Mouse (Mus musculus): ENCODE measurements around the gene Steap2.
"Not testable (repeated sequence)": the region's sequence is repeated elsewhere in the genome, so short reads cannot be mapped to it uniquely, and the experiment has no call there.

Steap2 gene

DNA sequence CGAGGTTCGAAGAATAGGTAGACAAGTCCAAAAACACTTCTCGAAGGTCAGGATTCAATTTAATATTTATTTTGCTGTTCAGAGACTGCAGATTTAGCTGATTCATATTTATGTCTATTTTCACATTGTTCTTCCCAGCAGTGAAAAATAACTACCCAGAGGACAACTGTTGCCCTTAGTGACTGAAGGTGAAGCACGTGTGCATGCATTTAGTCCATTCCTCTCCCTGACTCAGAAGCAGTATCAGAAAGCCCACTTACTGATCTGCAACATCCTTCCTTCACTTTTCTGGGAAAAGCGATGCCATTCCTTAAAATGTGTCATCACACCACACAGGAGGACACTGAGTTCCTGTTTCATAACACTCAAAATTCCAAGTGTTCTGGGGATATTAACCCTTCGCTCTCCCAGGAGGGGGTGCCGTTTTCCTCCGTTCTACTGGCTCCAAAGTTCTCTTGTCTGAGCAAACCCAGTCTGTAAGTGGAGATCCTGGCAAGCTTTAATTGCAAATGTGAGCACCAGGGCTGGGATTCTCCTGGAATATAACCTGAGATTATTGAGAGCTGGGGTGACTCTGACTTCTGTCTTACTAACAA is 5.3 kb downstream of the Steap2 start:
- Histone ChIP-seq H3K27me3 (ENCODE audit: control insufficient read depth, insufficient read depth, low read length, poor library complexity, severe bottlenecking) (no peaks in the 10 kb centered on the region), H3K36me3 (ENCODE audit: control insufficient read depth, insufficient read depth, low read length, poor library complexity, severe bottlenecking) (no peaks in the 10 kb centered on the region)
- DNase-seq (ENCODE audit: low read depth, low spot score), result no peak

DNA sequence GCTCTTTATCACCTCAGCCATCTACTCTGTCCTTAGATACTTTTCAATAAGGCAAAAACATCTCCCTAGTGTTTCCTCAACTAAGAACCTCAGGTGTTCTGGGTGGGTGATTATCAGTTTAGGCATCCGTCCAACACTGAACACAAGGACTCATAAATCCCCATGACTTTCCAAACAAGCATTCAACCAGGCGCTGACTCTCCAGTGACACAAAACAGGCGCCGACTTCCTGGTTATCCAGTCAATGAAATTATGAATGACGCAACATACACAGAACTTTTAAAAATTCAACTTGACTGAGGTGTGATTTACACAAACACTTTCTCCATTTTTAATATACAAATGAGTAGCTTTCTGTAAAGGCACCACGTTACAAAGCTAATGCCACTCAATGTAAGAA is 6.2 kb downstream of the Steap2 start:
- DNase-seq (ENCODE audit: low read depth, low spot score), result no peak
- Histone ChIP-seq H3K36me3 (ENCODE audit: control insufficient read depth, insufficient read depth, low read length, poor library complexity, severe bottlenecking) (no peaks in the 10 kb centered on the region), H3K27me3 (ENCODE audit: control insufficient read depth, insufficient read depth, low read length, poor library complexity, severe bottlenecking) (no peaks in the 10 kb centered on the region)

DNA sequence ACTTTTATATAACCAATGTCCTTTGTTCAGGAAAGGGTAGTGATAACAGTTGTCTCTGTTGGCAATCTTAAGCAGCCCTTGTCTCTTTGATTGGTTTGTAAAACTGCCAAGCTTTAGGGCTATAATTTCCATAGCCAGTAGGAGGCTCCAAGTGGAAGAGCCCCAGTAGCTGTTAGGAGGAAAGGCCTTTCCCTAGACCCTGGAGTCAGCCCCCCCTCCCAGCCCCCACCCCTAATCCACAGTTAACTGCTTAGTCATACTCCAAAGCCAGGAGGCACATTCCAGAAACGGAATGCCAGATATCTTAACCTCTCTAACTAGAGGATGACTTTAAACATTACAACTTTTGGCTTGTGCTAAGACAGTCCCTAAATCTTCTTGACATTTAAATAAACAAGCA is 7.4 kb downstream of the Steap2 start:
- no peak for DNase-seq (ENCODE audit: low read depth, low spot score)
- Histone ChIP-seq H3K36me3 (ENCODE audit: control insufficient read depth, insufficient read depth, low read length, poor library complexity, severe bottlenecking) (no peaks in the 10 kb centered on the region), H3K27me3 (ENCODE audit: control insufficient read depth, insufficient read depth, low read length, poor library complexity, severe bottlenecking) (no peaks in the 10 kb centered on the region)

DNA sequence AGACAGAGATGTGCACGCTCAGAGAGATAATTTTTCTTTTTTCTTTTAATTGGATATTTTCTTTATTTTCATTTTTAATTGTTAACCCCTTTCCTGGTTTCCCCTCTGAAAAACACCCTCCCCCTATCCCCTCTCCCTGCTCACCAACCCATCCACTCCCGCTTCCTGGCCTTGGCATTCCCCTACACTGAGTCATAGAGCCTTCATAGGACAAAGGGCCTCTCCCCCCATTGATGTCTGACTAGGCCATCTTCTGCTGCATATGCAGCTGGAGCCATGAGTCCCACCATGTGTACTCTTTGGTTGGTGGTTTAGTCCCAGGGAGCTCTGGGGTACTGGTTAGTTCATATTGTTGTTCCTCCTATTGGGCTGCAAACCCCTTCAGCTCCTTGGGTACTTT is 9.4 kb downstream of the Steap2 start:
- DNase-seq (ENCODE audit: low read depth, low spot score); H3K36me3 ChIP-seq (ENCODE audit: control insufficient read depth, insufficient read depth, low read length, poor library complexity, severe bottlenecking); H3K27me3 ChIP-seq (ENCODE audit: control insufficient read depth, insufficient read depth, low read length, poor library complexity, severe bottlenecking): not testable (repeated sequence)

DNA sequence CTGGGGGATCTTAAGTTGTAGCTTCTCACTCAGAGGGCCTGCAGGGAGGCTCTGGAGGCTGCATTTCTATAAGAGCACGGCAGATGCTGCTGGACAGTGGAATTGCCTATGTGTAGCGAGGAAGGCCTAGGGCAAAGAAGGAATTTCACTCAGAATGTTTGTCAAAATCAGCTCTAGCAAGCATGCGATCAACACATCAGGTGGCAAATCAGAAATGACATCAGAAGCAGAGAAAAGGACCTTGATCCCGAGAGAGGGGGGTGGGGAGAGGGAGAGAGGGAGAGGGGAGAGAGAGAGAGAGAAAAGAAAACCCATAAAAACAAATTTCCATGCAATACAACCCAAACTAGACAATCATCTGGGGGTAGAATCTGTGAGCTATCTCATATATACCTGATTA is 11.1 kb downstream of the Steap2 start:
- no peaks in the 10 kb centered on the region for H3K27me3 ChIP-seq (ENCODE audit: control insufficient read depth, insufficient read depth, low read length, poor library complexity, severe bottlenecking)
- no peak for DNase-seq (ENCODE audit: low read depth, low spot score)

DNA sequence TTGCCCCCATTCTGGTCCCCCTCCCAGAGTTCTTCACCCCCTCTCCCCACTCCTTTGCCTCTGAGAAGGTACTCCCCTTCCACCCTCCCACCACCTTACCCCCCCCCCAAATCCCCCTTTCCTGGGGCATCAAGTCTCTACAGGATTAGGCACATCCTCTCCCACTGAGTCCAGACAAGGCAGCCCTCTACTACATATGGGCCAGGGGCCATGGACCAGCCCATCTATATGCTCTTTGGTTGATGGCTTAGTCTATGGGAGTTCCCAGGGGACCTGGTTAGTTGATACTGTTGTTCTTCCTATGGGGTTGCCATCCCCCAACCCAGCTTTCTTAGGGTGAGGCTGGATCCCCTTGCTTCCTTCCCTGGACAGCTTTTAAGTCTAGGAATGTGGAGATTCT is 14.9 kb downstream of the Steap2 start:
- no peak for DNase-seq (ENCODE audit: low read depth, low spot score)
- Histone ChIP-seq H3K27me3 (ENCODE audit: control insufficient read depth, insufficient read depth, low read length, poor library complexity, severe bottlenecking) (no peaks in the 10 kb centered on the region), H3K36me3 (ENCODE audit: control insufficient read depth, insufficient read depth, low read length, poor library complexity, severe bottlenecking) (no peaks in the 10 kb centered on the region)

More for the DNA sequence above, 11.1 kb downstream of the Steap2 start:
- no peaks in the 10 kb centered on the region for H3K36me3 ChIP-seq (ENCODE audit: control insufficient read depth, insufficient read depth, low read length, poor library complexity, severe bottlenecking)

DNA sequence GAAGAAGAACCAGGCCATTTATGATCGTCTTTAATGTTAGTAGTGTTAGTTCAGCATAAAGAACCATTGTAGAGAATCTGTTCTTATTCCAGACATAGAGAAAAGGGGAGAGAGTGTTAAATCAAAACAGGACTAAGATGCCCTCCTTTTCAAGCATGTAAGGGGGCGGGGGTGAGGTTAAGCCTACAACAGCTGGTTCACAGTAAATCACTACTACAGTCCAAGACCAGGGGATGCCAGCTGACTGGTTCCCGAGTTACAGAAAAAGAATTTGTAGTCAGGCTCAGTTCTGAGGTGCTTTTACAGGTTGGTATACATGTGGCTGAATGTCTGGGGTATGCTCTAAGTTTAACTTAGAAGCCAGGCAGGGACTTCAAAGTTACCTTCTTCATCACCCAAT is 18.3 kb downstream of the Steap2 start:
- Histone ChIP-seq H3K27me3 (ENCODE audit: control insufficient read depth, insufficient read depth, low read length, poor library complexity, severe bottlenecking) (no peaks in the 10 kb centered on the region), H3K36me3 (ENCODE audit: control insufficient read depth, insufficient read depth, low read length, poor library complexity, severe bottlenecking) (no peaks in the 10 kb centered on the region)
- no peak for DNase-seq (ENCODE audit: low read depth, low spot score)

DNA sequence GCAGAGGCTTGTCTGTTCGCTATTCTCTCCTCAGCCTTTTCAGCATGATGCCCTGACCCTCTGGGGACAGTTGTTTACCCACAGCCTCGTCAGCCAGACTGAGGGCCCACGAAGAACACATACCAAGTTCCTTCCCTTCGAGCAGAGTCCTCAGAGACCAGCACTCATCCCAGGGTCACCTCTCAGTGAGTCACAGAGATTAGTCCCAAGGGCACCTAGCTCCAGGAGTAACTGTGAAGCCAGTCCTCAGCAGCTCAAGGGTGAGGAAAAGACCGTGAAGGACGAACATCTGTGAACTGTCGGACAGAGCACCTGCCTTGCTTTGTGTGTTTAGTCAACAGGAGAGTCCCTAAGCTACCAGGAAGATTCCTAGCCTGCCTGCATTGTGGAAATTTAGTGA is 25.5 kb downstream of the Steap2 start:
- H3K27me3 ChIP-seq (ENCODE audit: control insufficient read depth, insufficient read depth, low read length, poor library complexity, severe bottlenecking), result no peaks in the 10 kb centered on the region
- H3K36me3 ChIP-seq (ENCODE audit: control insufficient read depth, insufficient read depth, low read length, poor library complexity, severe bottlenecking), result no peaks in the 10 kb centered on the region
- DNase-seq (ENCODE audit: low read depth, low spot score), result no peak

DNA sequence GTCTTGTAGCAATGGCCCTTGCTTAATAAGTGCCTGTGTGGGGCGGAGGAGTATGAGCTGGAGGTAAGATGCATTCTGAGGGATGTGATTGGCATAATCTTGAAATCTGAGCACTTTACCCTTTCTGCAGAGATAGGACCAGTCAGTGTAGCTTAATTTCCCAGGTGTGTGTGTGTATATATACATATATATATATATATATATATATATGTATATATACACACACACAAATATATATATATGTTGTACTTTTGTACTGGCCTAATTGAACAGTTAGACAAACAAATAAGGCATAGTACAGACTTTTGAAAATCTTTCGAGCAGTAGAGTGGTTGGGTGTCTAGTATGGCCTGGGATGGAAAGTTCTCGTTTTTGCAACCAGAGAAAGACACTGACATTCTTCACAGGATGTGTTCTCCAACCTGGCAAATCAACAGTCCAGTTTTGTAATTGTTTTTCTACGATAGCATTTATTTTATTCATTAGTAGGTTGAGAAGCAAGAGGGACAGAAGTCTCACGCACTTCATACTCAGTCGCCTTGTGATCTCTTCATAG is 29.9 kb downstream of the Steap2 start:
- no peaks in the 10 kb centered on the region for H3K36me3 ChIP-seq (ENCODE audit: control insufficient read depth, insufficient read depth, low read length, poor library complexity, severe bottlenecking)
- no peaks in the 10 kb centered on the region for H3K27me3 ChIP-seq (ENCODE audit: control insufficient read depth, insufficient read depth, low read length, poor library complexity, severe bottlenecking)
- DNase-seq (ENCODE audit: low read depth, low spot score), result no peak

DNA sequence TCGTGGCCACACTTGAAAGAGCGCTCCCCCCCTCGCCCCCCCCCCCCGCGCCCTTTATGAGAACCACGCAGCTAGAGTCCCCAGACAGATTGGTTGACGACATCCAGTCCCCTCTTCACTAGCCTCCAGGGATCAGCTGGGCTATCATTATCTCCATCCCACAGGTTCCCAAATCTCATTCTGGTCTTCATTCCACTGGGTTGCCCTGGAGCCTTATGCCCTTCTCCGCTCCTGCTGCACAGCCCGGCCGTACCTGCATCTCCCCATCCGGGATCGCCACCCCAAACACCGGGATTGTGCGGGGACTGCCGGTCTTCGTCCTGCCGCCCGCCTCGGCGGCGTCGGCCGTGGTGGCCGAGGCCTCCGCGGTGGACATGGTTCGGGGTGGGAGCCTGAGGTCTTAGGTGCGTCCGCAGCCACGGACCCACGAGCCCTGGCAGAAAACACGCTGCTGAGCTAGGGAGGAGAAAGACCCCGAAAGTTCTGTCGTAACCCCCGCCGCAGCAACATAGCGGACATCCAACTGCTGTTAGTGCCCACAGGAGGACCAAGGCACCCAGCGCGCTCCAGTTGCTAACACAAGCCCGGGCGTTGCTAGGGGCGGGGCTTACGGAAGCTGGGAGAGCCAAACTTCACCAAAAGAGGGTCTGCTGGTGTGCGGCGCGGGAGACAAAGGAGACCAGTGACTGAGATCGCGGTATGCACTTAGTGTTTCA is 30.6 kb downstream of the Steap2 start, which contains the start of gene Cfap69:
Gene Cfap69 (minus strand): TSS at position 585 of the 716 bp plus-strand sequence.
- no peak for DNase-seq (ENCODE audit: low read depth, low spot score)
- Histone ChIP-seq H3K36me3 (ENCODE audit: control insufficient read depth, insufficient read depth, low read length, poor library complexity, severe bottlenecking) (no peaks in the 10 kb centered on the region), H3K27me3 (ENCODE audit: control insufficient read depth, insufficient read depth, low read length, poor library complexity, severe bottlenecking) (no peaks in the 10 kb centered on the region)

DNA sequence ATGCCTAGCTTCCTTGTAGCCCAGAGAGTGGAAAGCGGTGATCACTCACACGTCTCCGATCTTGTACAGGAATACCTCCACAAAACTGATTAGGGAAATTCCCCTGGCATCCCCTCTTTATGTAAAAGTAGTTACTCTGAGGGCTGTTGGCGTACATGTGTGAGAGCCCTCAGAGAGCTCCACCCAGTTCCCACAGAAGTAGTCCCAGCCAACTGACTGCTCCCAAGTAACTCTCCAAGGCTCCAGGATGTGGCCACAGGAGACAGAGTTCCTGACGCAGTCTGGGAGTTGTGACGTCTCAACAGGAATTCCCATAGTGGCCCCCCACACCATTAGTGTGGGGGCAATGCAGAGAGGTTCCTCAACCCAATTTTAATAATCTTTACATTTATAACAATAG is 31.3 kb downstream of the Steap2 start:
- H3K27me3 ChIP-seq (ENCODE audit: control insufficient read depth, insufficient read depth, low read length, poor library complexity, severe bottlenecking), result no peaks in the 10 kb centered on the region
- DNase-seq (ENCODE audit: low read depth, low spot score), result no peak
- H3K36me3 ChIP-seq (ENCODE audit: control insufficient read depth, insufficient read depth, low read length, poor library complexity, severe bottlenecking), result no peaks in the 10 kb centered on the region

DNA sequence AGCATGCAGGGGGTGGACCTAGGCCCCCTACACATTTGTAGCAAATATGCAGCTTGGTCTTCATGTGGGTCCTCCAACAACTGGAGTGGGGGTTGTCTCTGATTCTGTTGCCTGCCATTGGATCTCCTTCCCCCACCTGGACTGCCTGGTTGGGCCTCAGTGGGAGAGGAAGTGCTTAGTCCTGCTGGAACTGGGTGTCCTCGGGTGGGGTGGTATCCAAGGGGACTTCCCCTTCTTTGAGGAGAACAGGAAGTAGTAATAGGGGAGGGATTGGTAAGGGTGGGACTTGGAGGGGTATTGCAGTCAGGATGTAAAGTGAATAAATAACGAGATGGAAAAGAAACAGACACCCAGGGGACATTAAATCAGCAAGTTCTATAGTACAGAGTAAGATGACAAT is 35.7 kb downstream of the Steap2 start:
- no peaks in the 10 kb centered on the region for H3K27me3 ChIP-seq (ENCODE audit: control insufficient read depth, insufficient read depth, low read length, poor library complexity, severe bottlenecking)
- no peaks in the 10 kb centered on the region for H3K36me3 ChIP-seq (ENCODE audit: control insufficient read depth, insufficient read depth, low read length, poor library complexity, severe bottlenecking)
- DNase-seq (ENCODE audit: low read depth, low spot score), result no peak

DNA sequence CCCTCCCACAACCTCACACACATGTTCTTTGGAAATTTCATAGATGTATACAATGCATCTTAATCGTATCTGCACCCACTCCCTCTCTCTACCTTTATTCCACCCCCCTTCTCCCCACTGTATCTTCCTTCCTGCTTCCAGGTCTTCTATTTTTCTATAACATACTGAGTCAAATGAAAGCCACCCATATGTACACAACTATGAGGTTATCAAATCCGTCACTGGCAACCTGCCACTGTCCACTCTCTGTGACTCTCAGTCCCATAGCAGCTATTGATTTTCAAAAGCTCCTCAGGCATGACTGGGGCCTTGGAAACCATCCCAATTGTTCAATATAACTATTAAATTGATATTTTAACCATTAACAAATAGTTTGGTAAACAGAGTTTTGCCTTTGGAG is 36.4 kb downstream of the Steap2 start:
- Histone ChIP-seq H3K36me3 (ENCODE audit: control insufficient read depth, insufficient read depth, low read length, poor library complexity, severe bottlenecking) (no peaks in the 10 kb centered on the region), H3K27me3 (ENCODE audit: control insufficient read depth, insufficient read depth, low read length, poor library complexity, severe bottlenecking) (no peaks in the 10 kb centered on the region)
- DNase-seq (ENCODE audit: low read depth, low spot score), result no peak

DNA sequence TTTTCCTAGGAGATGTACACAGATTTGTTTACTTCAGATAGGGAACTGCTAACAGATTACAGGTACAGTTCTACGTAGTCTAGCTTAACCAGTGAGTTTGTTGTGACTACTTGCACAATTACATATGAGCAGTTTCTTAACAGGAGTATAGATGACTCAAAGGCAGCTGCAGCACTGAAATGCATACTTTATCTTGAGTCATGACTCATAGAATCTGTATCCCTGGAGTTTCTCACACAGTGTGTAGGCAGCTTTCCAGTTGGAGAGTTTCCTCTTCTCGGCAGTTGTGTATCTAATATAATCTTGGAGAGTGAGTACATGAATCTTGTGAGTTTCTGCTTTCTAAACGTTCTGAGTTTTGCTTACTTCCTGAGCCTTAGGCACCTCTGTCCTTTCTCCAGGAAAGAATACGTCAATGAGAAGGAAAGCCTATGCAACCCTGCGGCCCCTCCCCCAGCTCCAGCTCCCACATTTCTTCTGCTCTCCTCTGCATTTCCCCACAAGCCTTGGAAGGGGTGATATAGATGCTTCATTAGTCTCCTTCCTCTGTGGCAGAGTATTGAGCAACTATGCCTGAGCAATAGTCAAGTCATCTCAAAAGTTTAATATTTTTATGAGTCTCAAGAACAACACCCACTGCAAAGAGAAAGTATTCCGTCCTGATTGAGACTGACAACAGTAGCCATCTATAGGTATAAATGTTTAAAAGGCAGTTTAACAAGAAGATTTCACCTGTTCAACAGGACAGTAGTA is 45.4 kb downstream of the Steap2 start:
- no peaks in the 10 kb centered on the region for H3K27me3 ChIP-seq (ENCODE audit: control insufficient read depth, insufficient read depth, low read length, poor library complexity, severe bottlenecking)
- no peak for DNase-seq (ENCODE audit: low read depth, low spot score)
- H3K36me3 ChIP-seq (ENCODE audit: control insufficient read depth, insufficient read depth, low read length, poor library complexity, severe bottlenecking), result no peaks in the 10 kb centered on the region

DNA sequence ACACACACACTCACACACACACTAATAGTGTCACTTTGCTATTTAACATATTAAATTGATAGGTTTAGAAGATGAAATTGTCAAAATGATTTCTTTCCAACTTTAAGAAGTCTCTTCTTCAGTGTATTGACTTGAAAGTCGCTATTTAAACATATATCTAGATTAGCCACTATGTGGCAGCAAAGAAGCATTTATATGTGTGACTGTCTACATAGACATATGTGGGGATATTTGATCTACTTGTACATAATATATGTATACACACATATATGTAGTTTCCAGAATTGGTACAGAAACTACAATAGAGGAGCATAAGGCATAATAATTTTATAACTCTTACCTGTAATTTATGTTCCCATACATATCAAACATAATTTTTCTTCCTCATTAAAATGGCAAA is 48.2 kb downstream of the Steap2 start:
- no peaks in the 10 kb centered on the region for H3K27me3 ChIP-seq (ENCODE audit: control insufficient read depth, insufficient read depth, low read length, poor library complexity, severe bottlenecking)
- H3K36me3 ChIP-seq (ENCODE audit: control insufficient read depth, insufficient read depth, low read length, poor library complexity, severe bottlenecking), result no peaks in the 10 kb centered on the region
- DNase-seq (ENCODE audit: low read depth, low spot score), result no peak

Data from splenic B cell, adult 2 months (primary cell).